Mouse (Mus musculus) MEL (cell line): ENCODE results near the gene Rxra. TPM values are rescaled to one million over a fixed set of nuclear protein-coding genes. Genes with fewer than 3 reads are reported as not detected.

Experiments used
- DNase-seq: peaks from one replicate; pipeline ENCODE4 v3.0.0; 2011; ENCODE audit warnings: low read depth, low spot score
- H3K27ac ChIP-seq: 2 replicates; pipeline ENCODE4 v1.5.1; 2012; ENCODE audit warnings: low read depth, mild to moderate bottlenecking, control low read depth, low read length, moderate library complexity; ENCODE audit not compliant: control insufficient read depth
- H3K27me3 ChIP-seq, 2 experiments: fragments of 150-350 bp in 1 of 2; sonication (generic) in 1 of 2; 2 replicates each; pipeline ENCODE4 v1.6.1; 2012; ENCODE audit warnings: low read length in 2 of 2, mild to moderate bottlenecking in 2 of 2, improper control_type of control experiment in 1 of 2, moderate library complexity in 1 of 2; ENCODE audit not compliant: insufficient read depth in 2 of 2, control insufficient read depth in 1 of 2
- H3K36me3 ChIP-seq, 2 experiments: 2 replicates each; pipeline ENCODE4 v1.6.1; 2012 to 2014; ENCODE audit warnings: low read length in 2 of 2, improper control_type of control experiment in 1 of 2, inconsistent platforms in 1 of 2, mild to moderate bottlenecking in 1 of 2; ENCODE audit not compliant: insufficient read depth in 2 of 2, control insufficient read depth in 1 of 2
- H3K4me1 ChIP-seq, 2 experiments: fragments of 150-350 bp in 1 of 2; sonication (generic) in 1 of 2; 2 replicates each; pipeline ENCODE4 v1.6.1; 2012; ENCODE audit warnings: low read length in 2 of 2, improper control_type of control experiment in 1 of 2, mild to moderate bottlenecking in 1 of 2; ENCODE audit not compliant: insufficient read depth in 2 of 2, control insufficient read depth in 1 of 2
- H3K4me3 ChIP-seq, 2 experiments: fragments of 150-350 bp in 1 of 2; sonication (generic) in 1 of 2; 2 replicates each; pipeline ENCODE4 v1.5.1; 2012; ENCODE audit warnings: low read depth in 2 of 2, low read length in 2 of 2, mild to moderate bottlenecking in 2 of 2, moderate library complexity in 2 of 2, control low read depth in 1 of 2, improper control_type of control experiment in 1 of 2; ENCODE audit not compliant: control insufficient read depth in 1 of 2, insufficient read depth in 1 of 2
- H3K79me2 ChIP-seq: 2 replicates; pipeline ENCODE4 v1.6.1; 2012; ENCODE audit warnings: mild to moderate bottlenecking, low read length, moderate library complexity; ENCODE audit not compliant: control insufficient read depth, poor library complexity, insufficient read depth
- H3K9ac ChIP-seq: 2 replicates; pipeline ENCODE4 v1.6.1; 2012; ENCODE audit warnings: low read depth, mild to moderate bottlenecking, control low read depth, low read length, moderate library complexity; ENCODE audit not compliant: control insufficient read depth, poor library complexity, severe bottlenecking
- H3K9me3 ChIP-seq: fragments of 150-350 bp; sonication (generic); replicated peaks from 2 replicates; pipeline ENCODE4 v1.6.1; 2012; ENCODE audit warnings: mild to moderate bottlenecking, low read length, improper control_type of control experiment, moderate library complexity; ENCODE audit not compliant: insufficient read depth
- CHD1 ChIP-seq: IDR thresholded peaks from 2 replicates; pipeline ENCODE4 v1.6.1; 2012; ENCODE audit warnings: low read depth, mild to moderate bottlenecking, inconsistent platforms, low read length, improper control_type of control experiment
- CHD2 ChIP-seq: IDR thresholded peaks from 2 replicates; pipeline ENCODE4 v1.6.1; 2011; ENCODE audit warnings: low read length, improper control_type of control experiment
- E2F4 ChIP-seq: IDR thresholded peaks from 2 replicates; pipeline ENCODE4 v1.6.1; 2011; ENCODE audit warnings: low read depth, low read length, improper control_type of control experiment, borderline replicate concordance
- EP300 ChIP-seq, 2 experiments: IDR thresholded peaks; 2 replicates each; pipeline ENCODE4 v1.6.1; 2011; ENCODE audit warnings: improper control_type of control experiment in 2 of 2, low read length in 2 of 2, low read depth in 1 of 2, mild to moderate bottlenecking in 1 of 2
- ETS1 ChIP-seq: IDR thresholded peaks from 2 replicates; pipeline ENCODE4 v1.6.1; 2012; ENCODE audit warnings: low read depth, mild to moderate bottlenecking, inconsistent platforms, low read length, improper control_type of control experiment, moderate library complexity
- GABPA ChIP-seq: IDR thresholded peaks from 2 replicates; pipeline ENCODE4 v1.6.1; 2012; ENCODE audit warnings: low read depth, mild to moderate bottlenecking, inconsistent platforms, low read length, improper control_type of control experiment, moderate library complexity
- GATA1 ChIP-seq: IDR thresholded peaks from 2 replicates; pipeline ENCODE4 v1.6.1; 2011; ENCODE audit warnings: low read depth, low read length, improper control_type of control experiment
- JUND ChIP-seq: IDR thresholded peaks from 2 replicates; pipeline ENCODE4 v1.6.1; 2011; ENCODE audit warnings: low read depth, mild to moderate bottlenecking, improper control_type of control experiment, low read length
- KAT2A ChIP-seq: conservative IDR thresholded peaks from 2 replicates; pipeline ENCODE4 v1.6.1; 2012; ENCODE audit warnings: low read depth, low read length, improper control_type of control experiment, inconsistent platforms
- MAFK ChIP-seq: IDR thresholded peaks from 2 replicates; pipeline ENCODE4 v1.6.1; 2011; ENCODE audit warnings: low read depth, mild to moderate bottlenecking, low read length, improper control_type of control experiment, borderline replicate concordance
- MYB ChIP-seq: IDR thresholded peaks from 2 replicates; pipeline ENCODE4 v1.6.1; 2011; ENCODE audit warnings: mild to moderate bottlenecking, low read depth, low read length, improper control_type of control experiment
- MYC ChIP-seq: IDR thresholded peaks from 2 replicates; pipeline ENCODE4 v1.6.1; 2011; ENCODE audit warnings: low read depth, mild to moderate bottlenecking, low read length, improper control_type of control experiment, moderate library complexity
- NELFE ChIP-seq: IDR thresholded peaks from 2 replicates; pipeline ENCODE4 v1.6.1; 2011; ENCODE audit warnings: low read depth, low read length, improper control_type of control experiment
- POLR2A ChIP-seq, 2 experiments: IDR thresholded peaks; 2 replicates each; pipeline ENCODE4 v1.6.1; 2011 to 2012; ENCODE audit warnings: low read length in 2 of 2, mild to moderate bottlenecking in 2 of 2, control low read depth in 1 of 2, improper control_type of control experiment in 1 of 2, low read depth in 1 of 2, moderate library complexity in 1 of 2; ENCODE audit not compliant: control insufficient read depth in 1 of 2, insufficient read depth in 1 of 2, poor library complexity in 1 of 2
- POLR2AphosphoS2 ChIP-seq: IDR thresholded peaks from 2 replicates; pipeline ENCODE4 v1.6.1; 2011; ENCODE audit warnings: low read length, improper control_type of control experiment
- POLR2AphosphoS5 ChIP-seq: IDR thresholded peaks from 2 replicates; pipeline ENCODE4 v1.6.1; 2012; ENCODE audit warnings: low read depth, borderline replicate concordance, mild to moderate bottlenecking, inconsistent platforms, low read length, moderate library complexity, mixed read lengths
- RAD21 ChIP-seq: IDR thresholded peaks from 2 replicates; pipeline ENCODE4 v1.6.1; 2011; ENCODE audit warnings: mild to moderate bottlenecking, low read depth, low read length, improper control_type of control experiment
- RCOR1 ChIP-seq: IDR thresholded peaks from 2 replicates; pipeline ENCODE4 v1.6.1; 2012; ENCODE audit warnings: low read depth, mild to moderate bottlenecking, inconsistent platforms, low read length, improper control_type of control experiment
- SIN3A ChIP-seq: IDR thresholded peaks from 2 replicates; pipeline ENCODE4 v1.6.1; 2012; ENCODE audit warnings: low read length, improper control_type of control experiment, inconsistent platforms
- SMC3 ChIP-seq: IDR thresholded peaks from 2 replicates; pipeline ENCODE4 v1.6.1; 2011; ENCODE audit warnings: low read depth, low read length, improper control_type of control experiment
- TAL1 ChIP-seq: IDR thresholded peaks from 2 replicates; pipeline ENCODE4 v1.6.1; 2012; ENCODE audit warnings: mild to moderate bottlenecking, inconsistent platforms, low read length, moderate library complexity, mixed read lengths
- TBP ChIP-seq: IDR thresholded peaks from 2 replicates; pipeline ENCODE4 v1.8.0; 2011; ENCODE audit warnings: low read depth, low read length, improper control_type of control experiment
- TCF12 ChIP-seq: IDR thresholded peaks from 2 replicates; pipeline ENCODE4 v1.6.1; 2014; ENCODE audit warnings: low read depth, mild to moderate bottlenecking, inconsistent platforms, low read length, improper control_type of control experiment, moderate library complexity
- USF1 ChIP-seq: IDR thresholded peaks from 2 replicates; pipeline ENCODE4 v1.6.1; 2014; ENCODE audit warnings: low read depth, mild to moderate bottlenecking, inconsistent platforms, low read length, improper control_type of control experiment, moderate library complexity
- ZC3H11A ChIP-seq: IDR thresholded peaks from 2 replicates; pipeline ENCODE4 v1.6.1; 2012; ENCODE audit warnings: low read depth, mild to moderate bottlenecking, inconsistent platforms, low read length, improper control_type of control experiment
- ZMIZ1 ChIP-seq: IDR thresholded peaks from 2 replicates; pipeline ENCODE4 v1.6.1; 2012; ENCODE audit warnings: low read depth, mild to moderate bottlenecking, inconsistent platforms, low read length, improper control_type of control experiment, moderate library complexity
- ZNF384 ChIP-seq: IDR thresholded peaks from 2 replicates; pipeline ENCODE4 v1.6.1; 2012; ENCODE audit warnings: low read depth, mild to moderate bottlenecking, inconsistent platforms, low read length, improper control_type of control experiment
- polyA plus RNA-seq, 2 experiments: library from polyadenylated mRNA; stranded (reverse) in 1 of 2; unstranded in 1 of 2; fragments of >175 nt in 1 of 2; fragments of >200 nt in 1 of 2; gene quantifications; 2 replicates each; pipeline versions ENCODE4 v1.2.1 to v1.2.4; 2012; ENCODE audit warnings: low replicate concordance in 2 of 2, low read depth in 1 of 2; ENCODE audit not compliant: insufficient read length in 2 of 2, insufficient read depth in 1 of 2, missing spikeins in 1 of 2
- total RNA-seq: library from RNA; depleted of rRNA; stranded (reverse); fragments of 300-350 nt; gene quantifications from 2 replicates; pipeline ENCODE4 v1.2.3, GENCODE M21; 2012

Rxra gene
- total and polyA plus RNA-seq, 3 experiments: 11.7 to 19.6 TPM; not detected in 1

DNA sequence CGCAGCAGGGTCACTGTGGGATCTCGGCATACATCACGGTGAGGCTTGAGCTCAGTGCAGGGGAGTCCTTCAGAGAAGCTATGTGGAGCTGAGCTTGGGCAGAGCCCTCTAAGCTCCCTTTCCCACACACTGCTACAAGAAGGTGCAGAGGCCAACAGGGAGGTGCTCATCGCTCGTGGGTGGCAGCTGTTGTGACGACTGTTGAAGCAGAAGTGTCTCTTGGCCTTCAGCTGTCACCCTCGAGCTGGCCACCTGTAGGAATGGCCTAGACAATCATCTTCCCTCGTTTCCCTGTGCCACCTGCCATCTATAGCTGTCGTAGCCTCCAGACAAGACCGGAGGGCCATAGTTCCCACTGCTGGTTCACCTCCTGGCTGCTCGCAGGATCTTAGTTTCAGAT is 72.7 kb downstream of the Rxra start:
- H3K79me2 ChIP-seq: no peaks in the 10 kb centered on the region
- no peak overlapping the region for H3K27ac ChIP-seq
- H3K4me1 ChIP-seq: 0 out of 4 replicates have a peak, but pooled peaks cover 0 to 3% of the 10 kb centered on the region in 2 experiments
- H3K27me3 ChIP-seq: no peaks in the 10 kb centered on the region
- H3K4me3 ChIP-seq: no peak overlapping the region
- no peaks in the 10 kb centered on the region for H3K9me3 ChIP-seq
- DNase-seq: no peak
- H3K36me3 ChIP-seq: no peaks in the 10 kb centered on the region
- no peak for TF ChIP-seq SIN3A
- no peak for TF ChIP-seq MAFK
- TF ChIP-seq ZNF384: no peak
- TF ChIP-seq RAD21: no peak
- no peak for TF ChIP-seq E2F4
- no peak for TF ChIP-seq GATA1
- TF ChIP-seq GABPA: no peak
- no peak for TF ChIP-seq MYB
- no peak for TF ChIP-seq ZMIZ1
- no peak for TF ChIP-seq JUND
- TF ChIP-seq EP300 (IDR thresholded peaks at IDR 0.05; ENCODE audit: low read depth in 1 of 2, low read length in 2 of 2): no peak
- TF ChIP-seq POLR2AphosphoS5: no peak
- no peak for TF ChIP-seq ZC3H11A
- TF ChIP-seq CHD2: no peak
- TF ChIP-seq TAL1: no peak
- no peak for TF ChIP-seq USF1
- TF ChIP-seq KAT2A: no peak
- no peak for TF ChIP-seq TBP
- TF ChIP-seq POLR2AphosphoS2: no peak
- TF ChIP-seq, all 39 proteins: peak for 0
- H3K9ac ChIP-seq: no peak overlapping the region

- TF ChIP-seq E2F4 (no peak), MYC (no peak), GATA1 (no peak), POLR2A (IDR thresholded peaks at IDR 0.05; ENCODE audit: control insufficient read depth in 1 of 2, insufficient read depth in 1 of 2, low read depth in 1 of 2, low read length in 2 of 2, poor library complexity in 1 of 2) (no peak), ZC3H11A (no peak), USF1 (no peak), NELFE (no peak), EP300 (IDR thresholded peaks at IDR 0.05; ENCODE audit: low read depth in 1 of 2, low read length in 2 of 2) (no peak), POLR2AphosphoS2 (no peak), TCF12 (no peak), SMC3 (no peak), GABPA (no peak), RCOR1 (no peak), MYB (no peak), CHD1 (no peak), ETS1 (no peak), JUND (no peak)
- TF ChIP-seq, all 39 proteins: peak for 0
- H3K4me3 ChIP-seq: no peak overlapping the region
- no peak overlapping the region for H3K9ac ChIP-seq
- no peaks in the 10 kb centered on the region for H3K36me3 ChIP-seq
- H3K4me1 ChIP-seq: 0 out of 4 replicates have a peak, but pooled peaks cover 0 to 3% of the 10 kb centered on the region in 2 experiments
- H3K27me3 ChIP-seq: no peaks in the 10 kb centered on the region
- H3K9me3 ChIP-seq: no peaks in the 10 kb centered on the region
- no peaks in the 10 kb centered on the region for H3K79me2 ChIP-seq
- no peak overlapping the region for H3K27ac ChIP-seq
- DNase-seq: no peak
These were observed 74.3 kb downstream of the Rxra start for GRCm38 (mm10) chr2:27750399-27751134.
